Mouse (Mus musculus) heart, adult 18-20 months (tissue): ENCODE results near the gene Ppara. TPM values are rescaled to one million over a fixed set of nuclear protein-coding genes. Genes with fewer than 3 reads are reported as not detected.
"Not testable (repeated sequence)": the region's sequence is repeated elsewhere in the genome, so short reads cannot be mapped to it uniquely, and the experiment has no call there.

Experiments
- DNase-seq, 2 experiments: peaks; one replicate each; pipeline ENCODE4 v3.0.0; 2021 to 2022; ENCODE audit warnings: mixed read lengths in 1 of 2
- total RNA-seq, 2 experiments: library from RNA; stranded (reverse); gene quantifications; 2 replicates each; pipeline ENCODE4 v1.2.3; 2021

Gene Ppara
- total RNA-seq, 2 experiments from 2014 or later: 73.1 to 74.9 TPM

DNA sequence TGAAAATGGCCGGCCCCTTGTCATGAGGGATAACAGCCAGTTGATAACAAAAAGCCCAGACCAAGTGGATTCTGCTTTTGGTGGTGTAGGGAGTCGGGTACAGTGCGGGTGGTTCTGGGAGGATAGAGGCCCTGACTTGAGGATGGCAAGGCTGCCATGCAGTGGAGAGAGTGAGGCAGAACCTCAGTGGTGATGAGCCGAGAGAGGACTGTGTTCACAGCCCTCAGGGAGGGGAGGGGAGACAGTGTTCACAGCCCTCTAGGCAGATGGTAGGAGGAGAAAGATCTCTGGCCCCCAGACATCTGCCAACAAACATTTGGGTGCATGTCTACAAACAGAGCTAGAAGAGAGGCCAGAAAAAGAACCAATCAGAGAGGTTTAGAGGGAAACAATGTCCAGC, 28.0 kb downstream of the Ppara start:
- no peak for DNase-seq

DNA sequence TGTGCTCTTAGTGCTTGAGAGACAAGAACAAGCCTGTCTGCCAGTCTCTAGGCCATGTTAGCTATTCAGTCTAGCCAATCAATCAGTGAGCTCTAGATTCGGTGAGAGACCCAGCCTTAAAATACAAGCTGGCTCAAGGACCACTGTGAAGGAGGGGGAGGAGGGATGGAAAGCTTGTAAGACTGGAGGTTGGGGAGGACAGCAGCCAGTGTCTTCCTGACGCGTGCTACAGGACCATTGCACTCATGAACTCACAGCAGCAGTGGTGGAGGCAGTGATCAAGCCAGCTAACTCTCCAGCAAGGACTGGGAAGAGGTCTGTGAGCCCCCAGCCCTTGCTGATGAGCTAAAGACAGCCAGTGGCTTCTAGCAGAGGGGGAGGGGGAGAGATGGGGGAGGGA, 30.2 kb downstream of the Ppara start:
- DNase-seq: no peak

DNA sequence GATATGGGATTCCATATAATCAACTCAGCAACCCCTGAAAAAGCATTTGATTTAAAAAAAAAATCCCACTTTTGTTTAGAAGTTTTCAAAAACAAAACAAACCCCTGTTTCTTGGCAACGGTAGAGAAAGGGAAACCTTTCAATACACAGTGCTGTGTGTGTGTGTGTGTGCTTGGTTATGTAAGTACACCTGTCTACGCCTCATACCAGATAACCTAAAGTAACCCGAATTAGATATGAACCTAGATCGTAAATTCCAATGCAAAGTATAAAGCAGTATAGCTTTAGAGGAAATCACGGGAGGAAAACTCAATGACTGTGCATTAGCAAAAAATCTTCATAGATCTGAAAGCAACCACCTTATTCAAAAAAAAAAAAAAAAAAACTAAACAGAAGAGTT, 31.9 kb downstream of the Ppara start:
- no peak for DNase-seq

DNA sequence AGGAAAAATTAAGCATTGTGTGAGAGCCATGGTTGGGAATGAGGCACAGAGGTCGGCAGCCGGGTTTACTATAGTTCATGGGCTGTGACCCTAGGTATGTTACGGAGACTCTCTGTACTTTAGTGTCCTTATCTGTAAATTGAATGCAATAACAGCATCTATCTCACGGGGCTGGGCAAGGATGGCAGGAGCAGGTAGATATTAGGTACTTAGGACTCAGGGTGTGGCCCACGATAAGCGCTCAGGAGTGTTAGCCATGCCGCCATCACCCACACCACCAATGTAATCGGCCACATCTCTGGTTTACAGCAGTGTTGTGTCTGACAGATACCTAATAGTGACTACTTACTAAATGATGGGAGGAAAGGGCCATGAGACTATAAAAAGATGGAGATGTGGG, 34.2 kb downstream of the Ppara start:
- DNase-seq: no peak

DNA sequence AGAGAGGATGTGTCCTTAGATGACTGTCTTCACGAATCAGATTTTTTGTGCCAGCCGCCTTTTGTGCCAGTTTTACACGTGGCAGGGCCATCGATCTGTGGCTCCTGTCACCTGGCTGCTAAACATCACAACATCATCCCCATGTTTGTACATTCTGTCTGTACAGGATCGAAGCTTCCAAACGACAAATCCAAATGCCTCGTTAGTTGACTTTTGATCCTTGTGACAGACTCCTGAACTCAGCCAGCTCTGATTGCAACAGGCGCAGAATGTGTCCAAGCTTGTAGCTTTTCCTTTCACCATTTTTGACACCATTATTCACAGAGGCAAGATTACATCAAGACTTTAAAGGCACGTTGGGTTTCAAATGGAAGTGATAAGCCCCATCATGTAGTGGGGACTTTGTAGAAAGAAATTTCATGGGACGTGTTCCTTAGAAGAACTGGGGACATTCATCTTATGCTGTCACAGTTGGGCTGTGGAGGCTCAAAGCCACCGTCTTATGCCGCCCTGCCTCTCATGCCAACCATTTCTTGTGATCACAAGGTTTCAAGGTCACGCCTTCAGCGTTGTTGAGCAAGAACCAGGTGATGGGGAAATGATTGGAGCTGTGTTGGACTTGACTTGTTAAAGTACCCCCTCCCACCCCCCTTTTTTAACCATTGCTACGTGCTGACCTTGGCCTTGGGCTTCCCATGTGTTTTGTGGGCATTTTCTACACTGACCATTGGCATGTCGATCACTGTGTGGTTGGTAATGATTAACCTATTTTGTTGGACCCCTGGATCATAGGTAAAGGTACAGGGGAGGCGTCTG, 36.7 kb downstream of the Ppara start:
- DNase-seq: no peak

DNA sequence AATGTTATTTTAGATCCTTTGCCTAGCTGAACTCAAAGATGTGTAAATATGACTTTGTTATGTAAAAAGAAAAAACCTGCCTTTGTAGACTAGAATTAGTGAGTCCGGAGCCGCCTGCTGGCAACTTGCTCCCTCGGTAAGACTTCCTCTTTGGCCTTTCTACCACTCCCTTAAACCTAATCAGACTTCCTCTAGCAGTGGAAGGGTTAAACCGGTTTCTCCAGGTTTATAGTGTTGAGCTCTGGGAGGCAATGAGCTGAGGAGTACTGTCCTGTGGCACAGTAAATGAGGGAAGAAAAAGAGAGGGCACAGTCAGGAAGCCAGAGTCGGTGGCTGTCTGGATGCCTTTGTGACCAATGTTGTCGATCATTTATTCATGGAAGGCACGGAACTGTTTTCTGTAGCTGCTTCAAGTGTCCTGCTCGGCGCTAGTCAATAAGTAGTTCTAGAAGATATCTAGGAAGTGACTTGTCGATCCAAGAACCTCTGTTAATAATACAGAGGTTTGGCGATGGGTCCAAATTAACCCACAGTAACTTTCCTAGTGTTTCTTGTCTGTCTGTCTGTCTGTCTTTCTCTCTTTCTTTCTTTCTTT, 37.5 kb downstream of the Ppara start:
- no peak for DNase-seq

DNA sequence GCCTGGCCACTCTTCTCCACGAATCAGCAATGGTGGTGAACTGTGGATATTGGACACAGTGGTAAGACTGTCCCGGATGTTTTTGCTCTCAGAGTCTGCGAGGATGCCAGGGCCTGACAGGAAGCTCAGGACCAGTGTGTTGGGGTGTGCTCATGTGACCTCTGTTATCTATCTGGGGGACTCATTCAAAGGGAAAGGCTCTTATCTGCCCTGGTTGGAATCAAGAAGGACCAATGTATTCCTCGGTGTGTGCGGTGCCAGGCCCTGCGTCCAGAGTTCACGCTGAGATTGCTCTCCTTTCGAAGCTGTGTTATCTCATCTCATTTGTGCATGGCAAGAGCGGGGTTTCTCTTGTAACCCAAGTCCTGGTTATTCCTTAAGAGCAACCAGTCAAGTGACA, 39.6 kb downstream of the Ppara start:
- DNase-seq: no peak

DNA sequence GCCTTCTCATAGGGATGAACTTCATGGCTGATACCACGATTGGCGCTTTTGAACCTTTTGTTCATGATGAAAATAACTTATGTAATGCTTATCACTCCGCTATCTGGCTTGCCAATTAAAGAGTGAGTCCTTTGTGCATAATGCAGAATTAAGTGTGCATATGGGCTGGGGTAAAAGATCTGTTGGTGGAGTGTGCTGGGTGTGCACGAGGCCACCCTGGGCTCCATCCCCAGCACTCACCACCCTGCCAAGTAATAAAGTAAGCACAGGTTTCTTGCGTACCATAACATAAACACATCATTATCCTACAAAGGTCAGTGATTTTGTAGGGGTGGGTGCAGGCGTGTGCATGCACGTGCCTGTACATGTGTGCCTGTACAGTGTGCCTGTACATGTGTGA, 40.2 kb downstream of the Ppara start:
- DNase-seq: no peak

DNA sequence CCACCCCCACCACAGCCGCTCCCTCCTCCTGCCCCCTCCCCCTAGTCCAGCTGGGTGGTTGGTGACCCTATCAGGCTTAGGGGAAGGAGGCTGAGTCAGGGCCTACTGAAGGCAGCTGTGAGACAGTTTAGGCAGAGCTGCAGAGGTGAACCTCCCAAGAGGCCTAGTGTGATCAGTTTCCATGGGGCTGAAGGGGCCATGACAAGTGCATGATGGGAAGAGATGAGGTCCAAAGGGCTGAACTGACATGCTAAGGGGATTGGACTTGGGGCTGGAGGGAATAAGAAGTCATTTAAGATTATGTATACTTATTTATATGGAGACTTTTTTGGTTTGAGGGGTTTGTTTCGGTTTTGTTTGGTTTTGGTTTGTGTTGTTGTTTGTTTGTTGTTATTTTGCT, 41.5 kb downstream of the Ppara start:
- DNase-seq: no peak

DNA sequence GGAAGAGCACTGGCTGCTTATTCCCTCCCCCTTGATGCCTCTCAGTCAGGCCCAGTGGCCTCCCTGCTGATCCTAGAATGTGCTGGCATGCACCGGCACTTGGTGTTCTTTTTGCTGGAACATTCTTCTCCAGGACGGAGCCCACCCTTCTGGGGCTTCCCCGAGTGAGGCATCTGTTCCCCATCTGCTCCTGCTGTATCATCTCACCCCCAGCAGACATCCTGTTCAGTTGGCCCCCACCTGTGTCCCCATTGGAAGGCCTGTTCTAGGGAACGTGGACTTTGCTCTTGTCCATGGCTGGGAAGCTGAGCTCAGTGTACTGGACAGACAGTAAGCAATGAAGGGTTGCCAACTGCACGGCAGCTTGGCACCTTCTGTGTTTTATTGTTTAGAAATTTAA, 42.0 kb downstream of the Ppara start:
- peak; percentile 44 to 58 for DNase-seq

DNA sequence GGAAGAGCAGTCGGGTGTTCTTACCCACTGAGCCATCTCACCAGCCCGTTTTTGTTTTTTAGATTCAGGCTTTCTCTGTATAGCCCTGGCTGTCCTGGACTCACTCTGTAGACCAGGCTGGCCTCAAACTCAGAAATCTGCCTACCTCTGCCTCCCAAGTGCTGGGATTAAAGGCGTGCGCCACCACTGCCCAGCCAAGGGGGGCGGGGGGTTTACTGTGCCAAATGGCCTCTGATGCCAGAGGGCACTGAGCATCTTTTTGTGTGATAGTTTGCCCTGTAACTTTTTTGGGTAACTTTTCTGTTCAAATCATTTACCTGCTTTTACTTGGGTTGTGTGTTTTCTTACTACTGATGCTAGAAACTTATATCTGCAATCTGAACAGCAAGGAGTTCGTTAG, 44.1 kb downstream of the Ppara start:
- DNase-seq: not testable (repeated sequence)

DNA sequence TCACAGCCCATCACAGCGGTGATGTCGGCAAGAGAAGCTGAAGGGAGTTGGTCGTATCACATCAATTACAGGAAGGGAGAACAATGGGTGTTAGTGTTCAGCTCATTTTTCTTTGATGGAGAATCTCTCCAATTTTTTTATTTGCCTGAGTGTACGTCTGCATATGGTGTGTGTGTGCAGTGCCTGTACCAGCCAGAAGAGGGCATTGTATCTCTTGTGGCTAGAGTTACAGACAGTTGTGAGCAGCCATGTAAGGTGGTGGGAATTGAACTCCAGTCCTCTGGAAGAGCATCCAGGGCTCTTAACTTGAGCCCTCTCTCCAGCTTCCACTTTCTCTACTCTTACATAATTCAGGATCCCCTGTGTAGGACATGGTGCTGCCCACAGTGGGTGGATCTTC, 48.4 kb downstream of the Ppara start:
- DNase-seq: no peak

DNA sequence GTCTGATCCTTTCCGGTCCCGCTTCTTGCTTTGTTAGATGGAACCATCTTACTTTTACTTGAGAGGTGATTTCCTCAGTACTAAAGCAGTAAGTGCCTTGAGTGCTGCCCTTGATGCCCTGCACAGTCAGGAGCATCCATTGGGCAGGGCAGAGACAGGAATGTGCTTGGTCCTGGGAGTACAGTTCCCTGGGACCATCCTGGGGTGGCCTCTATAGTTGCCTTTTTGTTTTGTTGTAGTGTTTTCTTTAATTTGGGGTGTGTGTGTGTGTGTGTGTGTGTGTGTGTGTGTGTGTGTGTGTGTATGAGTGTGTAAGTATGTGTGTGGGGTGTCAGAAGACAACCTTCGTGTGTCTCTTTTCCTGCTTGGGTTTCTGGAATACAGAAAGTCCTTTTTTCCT, 49.6 kb downstream of the Ppara start:
- DNase-seq: no peak

DNA sequence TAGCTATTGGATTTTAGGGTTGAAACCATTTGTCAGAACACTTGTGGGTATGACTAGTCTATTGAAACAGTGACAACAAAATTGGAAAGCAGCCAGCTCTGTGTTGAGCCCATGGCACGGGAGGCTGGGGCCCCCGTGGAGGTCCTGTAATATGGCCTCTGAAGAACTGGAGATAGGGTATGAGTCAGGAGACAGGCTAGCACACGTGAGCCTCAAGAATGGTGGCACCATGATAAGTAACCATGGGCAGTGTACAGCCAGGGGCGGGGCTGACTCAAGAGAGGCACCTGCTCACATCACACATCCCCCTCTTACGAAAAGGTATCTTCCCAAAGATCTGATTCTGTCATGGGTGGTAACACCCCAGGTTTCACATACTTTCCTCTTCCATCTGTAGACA, 51.9 kb downstream of the Ppara start:
- no peak for DNase-seq

DNA sequence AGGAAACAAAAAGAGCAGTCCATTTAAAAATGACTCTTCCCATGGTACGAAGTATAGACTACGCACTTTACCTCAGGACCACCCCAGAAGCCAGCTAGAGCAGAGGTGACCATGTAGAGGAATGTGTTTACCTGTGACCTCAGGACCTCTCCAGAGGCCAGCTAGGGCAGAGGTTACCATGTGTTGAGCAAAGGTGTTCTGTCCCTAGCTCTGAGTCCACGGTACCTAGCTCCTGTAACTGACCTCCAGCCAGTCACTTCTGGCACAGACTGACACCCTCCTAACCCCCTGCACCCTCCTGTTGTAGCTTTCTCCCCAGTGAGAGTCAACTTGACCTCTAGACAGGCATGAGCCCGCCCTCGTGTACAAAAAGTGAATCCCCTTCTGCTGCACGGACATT, 52.7 kb downstream of the Ppara start:
- no peak for DNase-seq

DNA sequence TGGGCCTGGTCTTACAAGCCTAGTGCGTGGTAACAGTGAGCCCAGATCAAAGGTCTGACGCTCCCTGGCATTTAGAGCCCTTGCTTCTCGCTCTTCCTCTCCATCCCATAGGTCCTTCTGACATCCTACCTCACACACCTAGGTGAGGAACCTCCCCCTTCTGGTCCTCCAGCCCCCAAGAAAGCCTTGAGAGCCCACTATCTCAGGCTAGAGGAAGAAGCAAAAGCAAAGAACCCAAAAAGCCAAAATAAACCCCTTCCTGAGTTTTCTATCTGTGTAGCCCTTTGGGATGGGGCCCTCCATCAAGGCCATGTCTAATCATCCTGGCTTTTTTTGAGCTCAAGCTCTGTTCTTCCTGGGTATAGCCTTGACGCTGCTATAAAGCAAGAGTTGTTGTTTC, 53.3 kb downstream of the Ppara start:
- DNase-seq: no peak

DNA sequence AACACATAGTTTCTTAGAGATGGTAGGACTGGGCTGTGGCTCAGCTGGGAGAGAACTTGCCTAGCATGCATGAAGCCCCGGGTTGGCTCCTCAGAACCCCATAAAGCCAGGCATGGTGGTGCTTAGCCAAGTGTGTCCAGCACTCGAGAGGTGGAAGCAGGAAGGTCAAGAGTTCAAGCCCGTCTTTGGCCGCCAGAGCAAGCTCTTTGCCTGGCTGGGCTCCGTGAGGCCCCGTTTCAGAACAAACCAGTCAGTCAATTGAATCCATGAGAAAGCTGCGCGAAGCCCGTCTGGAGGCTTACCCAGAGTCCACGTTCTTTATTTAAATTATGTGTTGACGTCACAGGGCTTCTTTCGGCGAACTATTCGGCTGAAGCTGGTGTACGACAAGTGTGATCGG, 53.9 kb downstream of the Ppara start:
- no peak for DNase-seq

DNA sequence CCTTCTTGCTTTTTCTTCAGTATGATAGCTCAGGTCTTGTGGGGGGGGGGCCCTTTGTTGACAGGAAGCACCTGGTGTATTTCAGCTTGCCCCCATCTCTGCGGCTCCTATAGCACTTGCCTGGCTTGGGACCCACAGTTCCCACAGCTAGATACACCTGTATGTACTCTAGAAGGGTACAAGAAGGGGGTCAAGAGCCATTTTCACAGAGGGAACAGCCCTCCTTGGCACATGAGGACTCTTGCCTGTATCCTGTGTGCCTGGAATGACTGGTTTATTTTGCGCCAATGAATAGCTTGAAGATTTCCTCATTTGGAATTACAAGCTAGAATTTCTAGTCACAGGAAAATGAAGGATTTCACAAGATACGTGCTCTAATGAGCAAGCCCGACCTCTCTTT, 56.7 kb downstream of the Ppara start:
- DNase-seq: no peak

DNA sequence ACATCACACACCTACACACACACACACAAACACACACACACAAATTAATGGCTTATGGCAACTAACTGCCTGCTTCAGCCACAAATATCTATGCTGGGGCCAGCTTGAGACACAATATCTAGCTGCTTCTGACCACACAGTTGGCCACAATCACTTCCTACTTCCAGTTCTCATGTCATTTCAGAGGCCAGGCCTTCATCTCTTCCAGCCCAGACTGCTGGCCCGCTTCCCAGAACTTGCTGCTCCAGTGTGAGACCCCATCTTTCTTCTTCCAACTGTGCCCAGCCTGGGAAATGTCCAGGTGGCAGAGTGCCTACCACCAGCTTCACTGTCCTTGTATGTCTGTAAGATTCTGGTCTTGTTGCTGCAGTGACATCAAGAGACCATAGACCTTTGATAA, 58.0 kb downstream of the Ppara start:
- DNase-seq: peak; percentile 78 to 83

DNA sequence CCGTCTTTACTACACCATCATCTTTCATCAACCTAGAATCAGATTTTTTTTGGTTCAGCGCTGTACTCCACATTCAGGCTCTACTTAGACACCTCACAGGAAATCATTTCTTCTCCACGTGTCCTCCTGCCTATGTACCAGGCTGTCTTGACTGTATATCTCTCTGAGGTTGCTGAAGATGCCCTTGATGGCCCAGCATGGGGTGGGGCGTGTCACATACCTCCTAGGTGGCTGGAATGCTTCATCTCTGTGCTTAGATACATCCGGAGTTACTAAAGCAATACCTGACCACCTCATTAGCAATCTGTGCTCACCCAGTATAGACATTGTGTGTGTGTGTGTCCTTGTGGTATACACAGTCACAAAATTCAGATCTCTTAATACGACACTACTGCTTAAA, 60.7 kb downstream of the Ppara start:
- DNase-seq: no peak

DNA sequence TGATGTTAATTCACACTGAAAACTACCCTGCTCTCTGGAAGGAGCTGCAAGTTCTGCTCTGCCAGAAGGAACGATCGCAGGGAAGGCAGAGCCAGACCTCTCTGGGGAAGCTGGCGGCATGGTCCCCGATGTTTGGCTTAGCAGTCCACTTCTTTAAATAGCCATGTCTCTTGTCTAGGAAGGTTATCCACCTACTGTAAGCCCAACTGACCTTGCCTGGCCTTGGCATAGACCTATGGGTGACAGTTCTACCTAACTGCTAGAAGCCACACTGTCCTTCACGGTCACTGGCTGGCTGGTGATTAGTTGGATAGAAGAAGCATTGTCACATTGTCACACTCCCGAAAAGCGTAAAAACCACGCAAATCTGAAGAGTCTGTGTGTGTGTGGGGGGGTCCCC, 63.9 kb downstream of the Ppara start:
- peak; percentile 57 to 79 for DNase-seq

DNA sequence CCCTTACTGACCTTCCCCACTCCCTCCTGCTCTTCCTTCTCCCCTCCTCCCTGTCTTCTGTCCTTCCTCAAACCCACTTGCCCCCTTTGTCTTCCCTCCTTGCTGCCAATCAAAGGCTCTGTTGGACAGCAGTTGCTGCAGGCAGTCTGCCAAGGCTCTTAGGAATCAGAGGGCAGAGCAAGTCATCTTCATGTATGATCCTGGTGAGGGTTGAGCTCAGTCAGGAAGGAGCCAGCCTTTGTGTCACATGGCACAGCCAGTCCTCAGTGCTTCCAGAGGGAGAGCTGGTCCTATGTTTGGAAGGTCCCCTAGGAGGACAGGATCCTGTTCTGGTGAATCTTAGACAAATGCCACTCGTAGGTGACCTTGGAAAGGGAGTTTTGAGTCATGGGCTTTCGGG, 68.1 kb downstream of the Ppara start:
- DNase-seq: peak; percentile 65 to 71

DNA sequence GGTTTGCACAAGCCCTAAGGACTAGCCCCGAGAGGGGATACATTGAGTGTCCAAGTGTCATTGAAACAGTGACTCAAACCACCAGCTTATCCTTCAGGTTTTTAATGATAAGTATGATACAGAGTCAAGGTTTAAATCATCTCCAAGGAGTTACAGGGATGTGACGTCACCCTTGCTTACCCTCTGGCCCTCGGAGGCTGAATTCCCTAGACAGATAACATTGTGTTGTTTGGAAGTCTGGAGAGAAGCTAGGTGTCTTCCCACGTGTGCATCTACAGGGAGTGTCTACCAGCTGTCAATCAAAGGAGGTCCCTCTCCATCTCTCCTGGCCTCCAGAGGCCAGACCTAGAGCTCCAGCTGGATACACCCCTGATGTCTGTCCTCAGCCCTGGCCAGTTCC, 72.1 kb downstream of the Ppara start:
- no peak for DNase-seq

DNA sequence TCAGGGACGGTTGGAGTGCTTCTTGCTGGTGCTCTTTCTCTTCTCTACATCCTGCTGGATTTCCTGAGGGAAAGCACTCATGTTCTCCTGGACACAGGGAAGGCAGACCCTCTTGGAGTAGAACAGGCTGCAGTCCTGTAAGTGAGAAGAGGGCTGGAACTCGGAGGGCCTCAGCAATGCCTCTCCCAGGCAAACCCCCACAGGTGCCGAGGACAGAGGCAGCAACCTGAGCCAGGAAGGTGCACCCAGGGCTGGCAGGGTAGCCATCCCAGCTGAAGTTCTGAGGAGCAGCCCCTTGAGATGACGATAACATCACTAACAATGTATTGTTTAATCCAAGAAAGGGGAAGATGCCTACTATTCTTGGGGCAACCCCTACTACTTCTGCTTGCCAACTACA, 72.6 kb downstream of the Ppara start:
- no peak for DNase-seq
